21 mouse cellular contexts compared by ENCODE assay signal in genomic region chr7:113651696-113652095, GRCm38 (mm10).
DNase-seq lines count a peak whose midpoint lies in the region; ATAC-seq and TF ChIP-seq lines count a peak whose summit lies in the region.
"Had no signal": no experiment of that assay in that cellular context is flagged by ENCODE, and none has a peak within 500 bp of the region (broad histone marks: within the 10 kb centered on the region; RNA-seq: fewer than 3 reads in every experiment).

No protein-coding gene starts in this region.

- peak overlapping the region; percentile 72 for H3K27ac ChIP-seq in heart, embryonic 10.5 days
- H3K27ac ChIP-seq in heart, embryonic 14.5 days (replicated peaks in 1 of 2; ENCODE audit: control insufficient read depth in 1 of 2, insufficient read depth in 1 of 2, low read depth in 2 of 2, low read length in 2 of 2) = peak overlapping the region; percentile 57 to 82
- peak overlapping the region; percentile 48; the same call in 1 of the 2 replicates for H3K27ac ChIP-seq in heart, embryonic 16.5 days (ENCODE audit: low read length)
- H3K27ac ChIP-seq in gastrocnemius, adult 2 months = no peak overlapping the region
- H3K27ac ChIP-seq: embryonic facial prominence, embryonic 13.5 days; forebrain, embryonic 12.5 days; hindbrain, embryonic 10.5 days; hindbrain, embryonic 14.5 days; intestine, embryonic 15.5 days had no signal

- H3K4me2 ChIP-seq in heart, embryonic 14.5 days (ENCODE audit: low read length) = no peak overlapping the region
- H3K4me2 ChIP-seq in heart, embryonic 16.5 days (ENCODE audit: low read depth, low read length) = no peak overlapping the region
- H3K4me2 ChIP-seq: embryonic facial prominence, embryonic 13.5 days; forebrain, embryonic 12.5 days; hindbrain, embryonic 14.5 days; intestine, embryonic 15.5 days had no signal

- WGBS in heart, embryonic 10.5 days = 11% methylated on average over 1 of the region's 1 CpGs
- 16% methylated on average over 1 of the region's 1 CpGs for WGBS in heart, embryonic 14.5 days
- 21% methylated on average over 1 of the region's 1 CpGs for WGBS in heart, embryonic 16.5 days

- intact Hi-C loops in heart, postnatal 25 days (cut with DNase I) = no loop called here
- intact Hi-C loops in heart, postnatal 14 days (cut with DNase I) = no loop called here
- intact Hi-C loops in gastrocnemius, adult 2 months (cut with DNase I) = no loop called here

- no peak for TF ChIP-seq CTCF in gastrocnemius, adult 2 months (IDR thresholded peaks at IDR 0.05)

- H3K9ac ChIP-seq in heart, embryonic 14.5 days (ENCODE audit: low read length) = no peak overlapping the region; the same call in 1 of the 2 replicates
- H3K9ac ChIP-seq in heart, embryonic 16.5 days (ENCODE audit: low read length) = no peak overlapping the region
- H3K9ac ChIP-seq: embryonic facial prominence, embryonic 13.5 days; forebrain, embryonic 12.5 days; hindbrain, embryonic 14.5 days; intestine, embryonic 15.5 days had no signal

- H3K36me3 ChIP-seq in heart, embryonic 10.5 days = no peaks in the 10 kb centered on the region
- H3K36me3 ChIP-seq in heart, embryonic 14.5 days (ENCODE audit: control insufficient read depth, insufficient read depth, low read length) = no peaks in the 10 kb centered on the region
- H3K36me3 ChIP-seq in heart, embryonic 16.5 days (ENCODE audit: control insufficient read depth, insufficient read depth) = no peaks in the 10 kb centered on the region
- H3K36me3 ChIP-seq: embryonic facial prominence, embryonic 13.5 days; forebrain, embryonic 12.5 days; hindbrain, embryonic 10.5 days; intestine, embryonic 15.5 days had no signal

- DNase-seq in heart, embryonic 10.5 days (ENCODE audit: low spot score) = peak; percentile 81
- DNase-seq in heart, postnatal 25 days (ENCODE audit: low spot score) = no peak
- no peak for DNase-seq in heart, postnatal 14 days
- no peak for DNase-seq in gastrocnemius, adult 2 months
- DNase-seq: adrenal gland, adult 2 months; adrenal gland, postnatal 36 days; cerebellum, adult 11 months; cerebellum, adult 8-10 months; cerebellum, postnatal 14 days; gastrocnemius, postnatal 14 days; kidney, adult 18-20 months had no signal

- peaks cover 37% of the 10 kb centered on the region for H3K4me1 ChIP-seq in heart, embryonic 10.5 days
- H3K4me1 ChIP-seq in heart, embryonic 14.5 days (ENCODE audit: control insufficient read depth in 2 of 2, insufficient read depth in 2 of 2, low read length in 2 of 2) = peaks cover 13 to 14% of the 10 kb centered on the region in 2 experiments
- 0 out of 2 replicates have a peak, but pooled peaks cover 6% of the 10 kb centered on the region for H3K4me1 ChIP-seq in heart, embryonic 16.5 days (ENCODE audit: control insufficient read depth, insufficient read depth, low read length)
- H3K4me1 ChIP-seq: embryonic facial prominence, embryonic 13.5 days; forebrain, embryonic 12.5 days; hindbrain, embryonic 10.5 days; intestine, embryonic 15.5 days had no signal

- peak; percentile 66; the same call in 1 of the 2 replicates for ATAC-seq in heart, embryonic 14.5 days (ENCODE audit: insufficient number of reproducible peaks, insufficient read depth, low FRiP score, low read depth)
- peak; percentile 82 for ATAC-seq in heart, embryonic 16.5 days (replicated peaks; ENCODE audit: extremely low read depth, insufficient read depth, low FRiP score)
- ATAC-seq: activated CD4-positive, CD25-positive, alpha-beta regulatory T cell, adult 4 months; forebrain, embryonic 16.5 days; intestine, embryonic 15.5 days; Patski had no signal

- H3K4me3 ChIP-seq in heart, embryonic 10.5 days = no peak overlapping the region
- H3K4me3 ChIP-seq in heart, embryonic 14.5 days (ENCODE audit: control insufficient read depth in 1 of 2, insufficient read depth in 1 of 2, low read depth in 1 of 2, low read length in 2 of 2) = no peak overlapping the region
- no peak overlapping the region for H3K4me3 ChIP-seq in heart, embryonic 16.5 days (ENCODE audit: low read length)
- no peak overlapping the region for H3K4me3 ChIP-seq in gastrocnemius, adult 2 months
- H3K4me3 ChIP-seq: embryonic facial prominence, embryonic 13.5 days; forebrain, embryonic 12.5 days; hindbrain, embryonic 10.5 days; intestine, embryonic 15.5 days had no signal

- H3K27me3 ChIP-seq in heart, embryonic 10.5 days (ENCODE audit: insufficient read depth, poor library complexity, severe bottlenecking) = no peaks in the 10 kb centered on the region
- no peaks in the 10 kb centered on the region for H3K27me3 ChIP-seq in heart, embryonic 14.5 days (ENCODE audit: control insufficient read depth, insufficient read depth, low read length)
- no peaks in the 10 kb centered on the region for H3K27me3 ChIP-seq in heart, embryonic 16.5 days (ENCODE audit: control insufficient read depth, insufficient read depth, low read length)
- H3K27me3 ChIP-seq: embryonic facial prominence, embryonic 13.5 days; forebrain, embryonic 12.5 days; intestine, embryonic 15.5 days; Patski had no signal

- no peaks in the 10 kb centered on the region for H3K9me3 ChIP-seq in heart, embryonic 10.5 days
- H3K9me3 ChIP-seq in heart, embryonic 14.5 days (ENCODE audit: control insufficient read depth, low read length) = no peaks in the 10 kb centered on the region
- no peaks in the 10 kb centered on the region for H3K9me3 ChIP-seq in heart, embryonic 16.5 days (replicated peaks; ENCODE audit: control insufficient read depth, low read length)
- H3K9me3 ChIP-seq: embryonic facial prominence, embryonic 13.5 days; forebrain, embryonic 12.5 days; hindbrain, embryonic 10.5 days; intestine, embryonic 15.5 days had no signal
